Comparison of ENCODE assay signal across 15 mouse cellular contexts in genomic region chrX:85971973-85972372, GRCm38 (mm10).
DNase-seq lines count a peak whose midpoint lies in the region; ATAC-seq and TF ChIP-seq lines count a peak whose summit lies in the region.
"Had no signal": no experiment of that assay in that cellular context is flagged by ENCODE, and none has a peak within 500 bp of the region (broad histone marks: within the 10 kb centered on the region; RNA-seq: fewer than 3 reads in every experiment).

No protein-coding gene starts in this region.

- no peaks in the 10 kb centered on the region for H3K4me1 ChIP-seq in forebrain, embryonic 15.5 days
- H3K4me1 ChIP-seq: forebrain, embryonic 13.5 days; stomach, embryonic 15.5 days had no signal

- no peak overlapping the region for H3K4me2 ChIP-seq in forebrain, embryonic 15.5 days (replicated peaks)
- H3K4me2 ChIP-seq: forebrain, embryonic 13.5 days; midbrain, embryonic 11.5 days; stomach, embryonic 15.5 days had no signal

- H3K4me3 ChIP-seq in left cerebral cortex, adult 2 months: no peak overlapping the region
- no peak overlapping the region for H3K4me3 ChIP-seq in forebrain, embryonic 15.5 days
- H3K4me3 ChIP-seq: forebrain, embryonic 13.5 days; myocyte; stomach, embryonic 15.5 days had no signal

- H3K9me3 ChIP-seq in forebrain, embryonic 15.5 days: no peaks in the 10 kb centered on the region
- H3K9me3 ChIP-seq: forebrain, embryonic 13.5 days; stomach, embryonic 15.5 days had no signal

- no peak overlapping the region for H3K9ac ChIP-seq in forebrain, embryonic 15.5 days (replicated peaks)
- H3K9ac ChIP-seq: forebrain, embryonic 13.5 days; stomach, embryonic 15.5 days had no signal

- peak; percentile 34 for TF ChIP-seq CTCF in left cerebral cortex, adult 2 months (IDR thresholded peaks at IDR 0.05)

- no peak for ATAC-seq in forebrain, embryonic 15.5 days (replicated peaks)
- ATAC-seq: forebrain, embryonic 13.5 days; hindbrain, embryonic 16.5 days had no signal

- H3K27me3 ChIP-seq in forebrain, embryonic 15.5 days: no peaks in the 10 kb centered on the region
- H3K27me3 ChIP-seq: forebrain, embryonic 13.5 days; stomach, embryonic 15.5 days had no signal

- intact Hi-C loops in left cerebral cortex, adult 2 months (cut with DNase I): no loop called here
- intact Hi-C loops in left cerebral cortex, postnatal 10 days (cut with DNase I): no loop called here

- no peak for DNase-seq in left cerebral cortex, adult 2 months (ENCODE audit: extremely low spot score in 1 of 2, low spot score in 2 of 2)
- DNase-seq in left cerebral cortex, postnatal 10 days (ENCODE audit: extremely low spot score in 1 of 2, low spot score in 2 of 2): no peak
- DNase-seq in 416B (ENCODE audit: low read depth) (peak; percentile 6), ZHBTc4 (ENCODE audit: low read depth, low spot score) (peak; percentile 23)
- peak; percentile 2 to 29 for DNase-seq in B cell, adult 2 months
- DNase-seq in right cerebral cortex, postnatal 25 days: no peak
- DNase-seq in embryo, embryonic 11 days: no peak
- DNase-seq: cerebellum, adult 2 months; heart, postnatal 10 days had no signal

- H3K27ac ChIP-seq in left cerebral cortex, adult 2 months: no peak overlapping the region
- no peak overlapping the region for H3K27ac ChIP-seq in forebrain, embryonic 15.5 days (replicated peaks)
- H3K27ac ChIP-seq: forebrain, embryonic 13.5 days; stomach, embryonic 15.5 days had no signal

- no peaks in the 10 kb centered on the region for H3K36me3 ChIP-seq in forebrain, embryonic 15.5 days
- H3K36me3 ChIP-seq: stomach, embryonic 15.5 days had no signal

- 80% methylated on average over 5 of the region's 5 CpGs for WGBS in forebrain, embryonic 15.5 days

Comparison
In these comparisons a context has a peak if more than half of its experiments do, and no peak if none do; other contexts are left out.
1. DNase-seq: peak in 416B (single experiment), B cell, adult 2 months (2 of 2) and ZHBTc4 (single experiment); none in left cerebral cortex, adult 2 months (0 of 2), left cerebral cortex, postnatal 10 days (0 of 2), right cerebral cortex, postnatal 25 days (single experiment) and embryo, embryonic 11 days (single experiment).